Mouse (Mus musculus) embryonic fibroblast, embryonic 13.5 days (primary cell): Measurements from ENCODE around the gene Nav2.

Experiments used
- CTCF ChIP-seq: IDR thresholded peaks from 2 replicates; pipeline ENCODE4 v1.5.1; 2011; ENCODE audit warnings: mild to moderate bottlenecking, control low read depth, low read length, moderate library complexity, borderline replicate concordance; ENCODE audit not compliant: insufficient read depth
- POLR2A ChIP-seq: IDR thresholded peaks from 2 replicates; pipeline ENCODE4 v1.6.1; 2011; ENCODE audit warnings: low read depth, mild to moderate bottlenecking, control low read depth, low read length, moderate library complexity

DNA sequence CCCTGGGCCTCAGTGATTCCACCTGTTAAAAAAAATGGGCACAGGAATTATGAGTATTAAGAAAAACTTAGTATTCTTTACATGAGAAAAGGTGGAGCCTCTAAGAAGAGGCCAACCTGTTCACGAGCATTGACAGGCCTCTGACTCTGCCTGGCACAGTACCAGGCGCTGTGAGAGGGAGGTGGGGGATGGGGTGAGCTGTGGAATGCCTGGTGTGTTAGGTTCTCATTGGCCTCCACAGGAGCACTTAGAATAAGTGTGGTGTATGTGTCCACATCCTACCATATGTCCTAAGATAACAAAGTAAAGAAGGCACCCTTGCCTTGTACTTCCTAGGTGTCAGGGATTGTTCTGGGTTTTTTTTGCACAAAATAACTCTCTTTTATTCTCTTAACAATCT, 340.9 kb downstream of the Nav2 start:
- TF ChIP-seq POLR2A (no peak), CTCF (no peak)
